Mouse (Mus musculus) liver, embryonic 14.5 days (tissue): ENCODE data around the gene Hspb9.

Experiments used
- CTCF ChIP-seq: IDR thresholded peaks from 2 replicates; pipeline ENCODE4 v1.5.1; 2016; ENCODE audit warnings: antibody characterized with exemption, low read depth, control low read depth
- EP300 ChIP-seq: IDR thresholded peaks from 2 replicates; pipeline ENCODE4 v1.6.1; 2016; ENCODE audit warnings: antibody characterized with exemption, low read depth

DNA sequence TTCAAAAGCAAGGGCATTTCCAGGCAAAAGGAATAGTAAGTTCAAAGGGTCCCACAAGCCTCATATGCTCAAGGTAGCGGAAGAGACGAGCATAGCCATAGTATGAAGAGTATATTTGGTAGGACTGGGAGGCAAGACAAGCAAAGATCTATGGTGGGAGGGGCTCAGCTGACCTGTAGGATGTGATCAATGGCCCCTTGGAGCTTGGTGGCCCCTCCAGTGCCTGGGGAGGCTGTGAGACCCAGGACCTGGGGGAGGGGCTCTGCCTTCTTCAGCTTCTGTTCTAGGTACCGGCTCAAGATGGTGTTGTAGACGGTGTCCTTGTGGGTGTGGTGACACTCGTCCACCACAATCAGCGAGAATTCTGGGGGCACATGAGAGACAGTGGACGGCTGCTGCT, 10.7 kb upstream of the Hspb9 start:
- no peak for TF ChIP-seq EP300
- no peak for TF ChIP-seq CTCF
